Mouse (Mus musculus) left cerebral cortex, adult 11 months (tissue): ENCODE measurements around the gene Pigb.
A peak's percentile ranks its signal among the peaks of the same experiment; 100 is the strongest.
"Not testable (repeated sequence)": the region's sequence is repeated elsewhere in the genome, so short reads cannot be mapped to it uniquely, and the experiment has no call there.

Experiments
- DNase-seq: peaks from one replicate; pipeline ENCODE4 v3.0.0; 2022; ENCODE audit warnings: low spot score

The Pigb gene

DNA sequence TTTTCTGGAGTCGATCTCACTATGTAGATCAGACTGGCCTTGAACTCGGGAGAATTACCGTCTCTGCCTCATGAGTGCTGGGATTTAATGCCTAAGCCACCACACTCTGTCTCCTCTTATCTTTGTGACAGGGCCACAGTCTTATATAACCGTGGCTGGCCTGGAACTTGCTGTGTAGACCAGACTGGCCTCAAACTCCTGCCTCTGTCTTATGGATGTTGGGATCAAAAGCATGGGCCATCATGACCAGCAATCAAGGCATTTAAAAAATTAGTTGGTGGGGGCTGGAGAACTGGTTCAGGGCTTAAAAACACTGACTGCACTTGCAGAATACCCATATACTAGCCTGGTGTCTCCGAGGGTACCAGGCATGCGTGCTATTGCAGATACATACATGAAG lies at the start of gene Pigb:
TSS of gene Pigb (minus strand) at position 299 of the 400 bp plus-strand sequence.
- no peak for DNase-seq

DNA sequence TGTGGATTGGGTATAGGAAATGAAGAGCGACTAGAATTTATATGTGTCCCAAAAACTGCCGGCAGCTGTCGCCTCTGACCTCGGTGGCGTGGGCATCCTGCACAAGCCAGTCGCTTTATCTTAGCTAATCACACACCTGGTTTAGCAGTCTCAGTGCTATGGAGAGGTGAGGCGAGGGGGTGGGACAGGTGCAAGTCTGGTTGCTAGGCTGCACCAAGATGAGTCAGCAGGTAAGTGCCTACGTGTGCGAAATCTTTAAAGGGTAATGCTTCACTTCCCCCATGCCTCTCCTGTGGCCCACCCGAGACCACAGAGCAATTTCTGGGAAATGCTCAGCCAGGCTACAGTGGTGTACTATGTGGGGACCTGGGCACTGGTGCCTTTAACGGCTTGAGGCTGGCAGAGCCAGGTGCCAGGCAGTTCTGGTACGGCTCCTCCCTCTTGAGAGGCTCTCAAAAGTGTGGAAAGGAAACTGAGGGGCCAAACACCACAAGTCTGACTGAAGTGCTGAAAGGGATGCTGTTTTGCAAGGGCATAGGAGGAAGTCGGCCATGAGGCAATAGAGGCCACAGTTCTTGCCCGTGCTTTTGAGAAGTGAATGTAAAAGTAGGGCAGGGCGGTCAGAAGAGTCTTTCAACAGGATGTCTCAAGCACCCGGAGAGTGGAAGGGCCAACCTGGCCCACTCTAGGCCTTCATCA lies 49.2 kb upstream of the Pigb start:
- no peak for DNase-seq

GRCm38 (mm10) chr9:73087581-73087980 lies 47.4 kb upstream of the Pigb start:
- no peak for DNase-seq

DNA sequence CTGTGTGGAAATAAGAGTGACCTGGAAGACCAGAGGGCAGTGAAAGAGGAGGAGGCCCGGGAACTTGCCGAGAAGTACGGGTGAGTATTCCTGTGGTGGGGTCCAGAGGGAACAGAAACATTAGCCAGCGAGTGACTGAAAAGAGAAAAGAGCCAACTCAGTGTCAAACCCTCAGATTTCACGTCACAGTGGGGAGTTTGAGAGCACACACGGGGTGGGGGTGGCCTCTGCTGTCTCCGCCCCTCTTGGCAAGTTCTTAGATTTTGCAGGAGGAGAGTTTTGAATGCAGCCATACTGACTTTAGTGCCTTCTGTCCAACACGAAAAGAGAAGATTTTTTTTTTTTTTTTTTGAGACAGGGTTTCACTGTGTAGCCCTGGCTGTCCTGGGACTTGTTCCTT lies 46.9 kb upstream of the Pigb start:
- DNase-seq, result no peak

DNA sequence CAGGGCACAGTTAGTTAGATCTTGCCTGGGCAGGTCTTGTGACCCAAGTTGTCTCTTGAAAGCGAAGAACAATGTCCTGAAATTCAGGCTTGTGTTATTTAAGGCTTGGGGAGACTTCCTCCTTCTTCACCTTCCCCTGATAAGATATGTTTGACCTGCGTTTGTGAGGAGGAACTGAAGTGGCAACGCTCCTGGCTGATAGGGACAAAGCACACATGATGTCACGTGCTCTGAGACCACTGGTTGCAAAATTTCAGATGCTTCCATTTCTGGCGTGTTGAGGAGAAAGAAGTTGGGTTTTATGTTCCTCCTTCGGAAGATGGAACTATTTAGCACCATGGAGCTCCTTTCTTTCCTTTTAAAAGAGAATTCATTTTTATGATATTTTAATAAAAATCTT lies 45.7 kb upstream of the Pigb start:
- no peak for DNase-seq

- DNase-seq, result no peak
Measured at GRCm38 (mm10) chr9:73083956-73084355, 43.8 kb upstream of the Pigb start.

GRCm38 (mm10) chr9:73082291-73083000 lies 42.3 kb upstream of the Pigb start:
- DNase-seq, result no peak

DNA sequence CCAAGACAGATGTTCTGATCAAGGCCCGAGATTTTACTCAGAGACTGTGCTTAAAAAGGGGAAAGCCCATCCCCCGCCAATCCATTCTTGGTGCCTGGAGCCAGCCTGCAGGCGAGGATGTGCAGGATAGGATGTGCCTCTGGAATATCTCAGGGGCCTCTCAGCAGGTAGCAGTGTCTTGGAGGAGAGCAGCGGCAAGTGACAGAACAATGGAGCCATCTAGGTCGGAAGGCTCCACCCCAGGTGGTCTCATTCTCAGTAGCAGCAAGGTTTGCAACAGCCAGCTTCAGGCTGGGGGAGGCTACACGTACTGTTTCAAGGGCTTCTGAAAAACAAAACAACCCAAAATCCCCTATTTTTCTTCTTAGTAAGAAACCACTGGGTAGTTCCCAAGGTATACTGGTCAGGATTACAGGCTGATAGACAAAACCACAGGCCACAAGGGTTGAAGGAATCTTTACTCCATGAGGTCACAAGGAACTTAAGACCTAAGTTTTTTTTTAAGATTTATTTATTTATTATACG lies 39.7 kb upstream of the Pigb start:
- no peak for DNase-seq

- DNase-seq, result not testable (repeated sequence)
Measured at GRCm38 (mm10) chr9:73079349-73079748, 39.2 kb upstream of the Pigb start.

- DNase-seq, result no peak
Measured at GRCm38 (mm10) chr9:73073169-73073568, 33.0 kb upstream of the Pigb start.

DNA sequence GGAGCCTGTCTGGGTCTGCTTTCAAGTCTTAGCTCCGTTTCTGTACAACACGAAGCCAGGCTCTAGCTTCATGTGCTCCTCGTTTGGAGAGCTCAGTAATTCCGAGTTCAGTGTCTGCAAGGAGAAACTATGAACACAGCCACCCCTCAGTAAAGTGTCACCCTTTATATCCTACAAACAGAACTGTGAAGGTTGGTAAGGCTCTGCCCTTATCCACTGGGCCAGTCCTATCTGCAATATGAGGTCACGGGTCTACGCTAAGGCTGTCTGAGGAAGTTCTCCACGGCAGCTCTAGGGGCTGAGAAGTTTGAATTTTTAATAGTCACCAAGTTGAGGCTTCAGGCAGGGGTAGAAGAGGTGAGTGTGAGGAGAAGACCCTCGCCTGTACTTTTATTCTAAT lies 32.2 kb upstream of the Pigb start:
- DNase-seq, result no peak

DNA sequence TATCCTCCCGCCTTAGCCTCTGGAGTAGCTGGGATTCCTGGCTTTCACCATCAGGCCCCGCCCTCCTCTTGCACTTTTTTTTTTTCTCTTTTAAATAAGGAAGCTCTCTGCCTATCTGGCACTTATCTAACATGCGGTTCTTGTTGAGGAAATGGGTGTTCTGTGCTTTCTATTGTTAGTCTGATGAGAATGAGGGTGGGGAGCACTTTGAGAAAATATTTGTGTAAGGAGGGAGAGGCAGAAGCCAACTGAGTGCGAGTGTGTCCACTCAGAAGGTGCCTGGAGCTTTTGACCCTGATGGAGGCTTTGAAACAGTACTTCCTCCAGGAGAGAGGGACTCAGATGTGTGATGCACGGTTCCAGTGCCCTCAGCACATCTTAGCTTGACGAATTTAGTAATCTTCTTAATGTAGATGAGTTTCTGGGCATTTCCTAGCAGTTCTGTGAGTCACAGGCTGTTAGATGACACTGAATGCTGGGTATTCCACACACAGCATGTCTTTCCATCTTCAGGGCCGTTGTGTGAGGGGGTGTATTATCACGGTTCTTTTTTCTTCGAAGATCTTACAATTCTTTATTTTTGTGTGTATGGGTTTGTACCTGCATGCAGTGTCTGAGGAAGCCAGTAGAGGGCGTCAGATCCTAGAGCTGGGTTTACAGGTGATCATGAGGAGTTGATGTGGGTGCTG lies 30.9 kb upstream of the Pigb start:
- no peak for DNase-seq

GRCm38 (mm10) chr9:73068688-73069087 lies 28.5 kb upstream of the Pigb start:
- no peak for DNase-seq

GRCm38 (mm10) chr9:73068230-73068679 lies 28.1 kb upstream of the Pigb start:
- peak; percentile 49 for DNase-seq

GRCm38 (mm10) chr9:73067086-73067485 lies 26.9 kb upstream of the Pigb start:
- no peak for DNase-seq

DNA sequence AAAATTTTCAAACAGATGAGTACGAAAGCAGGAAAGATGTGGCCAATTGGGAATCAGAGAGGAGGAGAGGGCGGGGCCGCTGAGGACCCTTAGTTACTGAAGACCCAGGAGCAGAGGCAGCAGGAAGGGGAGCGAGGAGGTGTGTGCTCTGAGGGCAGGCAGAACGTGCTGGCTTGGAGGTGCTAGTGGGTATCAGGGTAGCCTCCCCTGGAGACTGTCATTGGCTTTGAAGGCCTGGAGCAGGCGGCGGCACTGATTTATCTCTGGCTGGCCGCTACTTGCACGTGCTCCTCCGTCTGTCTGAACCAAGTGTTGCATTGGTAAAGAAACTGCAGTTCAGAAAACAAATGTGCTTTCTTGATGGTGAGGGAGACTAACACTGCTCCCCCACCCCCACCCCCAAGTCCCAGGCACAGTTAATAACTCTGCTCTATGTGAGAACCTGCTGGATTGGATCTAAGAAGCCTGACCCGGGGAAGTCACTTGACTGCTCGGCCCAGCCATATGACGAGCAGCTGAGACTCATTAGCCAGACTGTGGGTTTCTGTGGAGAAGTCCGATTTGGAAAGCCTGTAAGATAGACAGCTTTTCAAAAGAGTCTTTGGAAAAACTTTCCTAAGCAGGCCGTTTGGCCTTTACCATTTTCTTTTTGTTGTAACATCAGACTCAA lies 23.6 kb upstream of the Pigb start:
- no peak for DNase-seq

DNA sequence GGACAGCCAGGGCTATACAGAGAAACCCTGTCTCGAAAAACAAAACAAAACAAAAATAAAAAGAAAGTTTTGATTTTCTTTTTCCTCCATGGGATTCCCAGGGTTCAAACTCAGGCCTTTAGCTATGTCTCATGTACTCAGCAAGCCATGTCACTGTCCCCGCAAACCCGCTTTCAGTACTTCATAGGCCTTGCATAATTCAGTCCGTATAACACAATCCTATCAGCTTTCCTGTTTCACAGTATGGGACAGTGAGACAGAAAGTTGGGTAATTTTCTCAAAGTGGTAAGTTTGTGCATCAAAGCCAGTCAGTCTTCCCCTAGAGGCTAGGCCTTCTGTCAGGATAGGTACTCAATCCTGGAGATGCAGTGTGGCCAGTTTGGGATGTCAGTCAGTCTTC lies 19.0 kb upstream of the Pigb start:
- no peak for DNase-seq

DNA sequence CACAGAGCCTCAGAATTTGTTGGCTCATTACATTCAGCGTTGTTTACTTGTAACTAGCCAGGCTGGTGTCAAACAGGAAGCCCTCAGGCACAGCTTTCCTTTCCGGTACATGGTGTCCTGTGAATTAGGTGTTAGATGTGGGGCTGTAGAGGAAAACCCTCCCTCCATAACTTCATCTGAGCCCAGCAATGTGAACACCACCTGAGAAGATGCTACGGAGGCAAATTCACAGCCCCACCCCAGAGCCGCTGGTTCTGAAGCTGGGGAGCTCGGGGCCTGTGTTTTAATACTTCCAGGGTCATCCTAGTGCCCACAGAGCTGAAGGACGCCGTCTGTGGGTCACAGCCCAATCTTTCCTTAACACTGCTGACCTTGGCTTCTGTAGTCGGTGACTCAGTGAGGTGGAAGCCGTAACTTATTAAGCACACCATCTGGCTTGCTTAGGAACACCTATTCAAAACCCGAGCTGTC lies 15.3 kb upstream of the Pigb start:
- no peak for DNase-seq

DNA sequence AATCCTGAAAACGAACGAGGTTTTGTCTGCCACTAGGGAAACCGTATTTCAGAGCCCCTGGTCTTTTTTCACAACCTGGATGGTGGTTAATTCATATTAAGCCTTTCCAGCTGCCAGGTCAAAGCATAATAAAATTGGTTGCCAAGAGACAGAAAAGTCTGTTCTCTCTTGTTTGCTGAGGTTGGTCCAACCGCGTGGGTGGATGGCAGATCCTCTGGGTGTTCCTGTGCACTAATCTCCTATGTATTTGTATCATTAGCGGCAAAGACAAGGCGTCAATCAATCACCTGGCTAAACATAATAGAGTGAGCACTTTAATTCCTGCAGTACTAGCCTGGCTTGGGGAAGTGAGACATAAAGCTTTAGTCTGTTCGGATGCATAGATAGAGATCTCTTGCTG lies 10.4 kb upstream of the Pigb start:
- no peak for DNase-seq

DNA sequence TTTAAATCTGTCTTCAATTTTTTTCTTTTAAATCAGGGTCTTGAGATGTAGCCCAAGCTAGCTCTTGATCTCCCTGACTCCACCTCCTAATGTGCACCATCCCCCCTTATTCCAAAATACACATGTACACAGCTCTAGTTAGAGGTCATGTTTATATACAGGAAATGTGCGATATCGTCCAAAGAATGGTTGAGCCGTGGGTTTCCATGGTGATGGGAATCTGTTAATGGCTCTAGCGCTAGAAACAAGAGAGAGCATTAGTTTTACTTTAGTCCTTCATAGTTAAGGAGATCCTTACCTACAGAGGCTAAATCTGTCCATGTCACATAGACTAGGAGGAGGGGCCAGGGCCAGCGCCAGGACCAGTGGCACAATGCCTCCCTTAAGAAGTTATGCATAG lies 9.7 kb upstream of the Pigb start:
- DNase-seq, result no peak

GRCm38 (mm10) chr9:73048927-73049326 lies 8.7 kb upstream of the Pigb start:
- DNase-seq, result no peak

DNA sequence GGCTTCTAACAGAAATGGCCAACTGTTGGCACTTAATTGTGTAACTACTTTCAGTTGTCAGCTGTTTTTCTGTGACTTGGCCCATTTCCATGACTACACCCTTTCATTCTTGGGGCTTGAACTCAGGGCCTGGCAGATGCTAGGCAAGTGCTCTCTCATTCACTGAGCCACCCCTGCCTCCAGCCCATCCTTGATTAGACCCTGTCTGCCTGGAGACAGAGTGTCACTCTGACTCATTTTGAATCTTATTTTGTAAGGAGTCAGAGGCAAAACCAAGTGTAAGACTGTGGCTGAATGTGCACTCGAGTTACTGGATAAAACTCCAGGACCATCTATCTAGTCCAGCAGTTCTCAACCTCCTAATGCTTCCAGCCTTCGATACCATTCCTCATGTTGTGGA lies 7.7 kb upstream of the Pigb start:
- DNase-seq, result no peak
